Mouse (Mus musculus) left cerebral cortex, adult 6 months (tissue): Measurements from ENCODE around the gene Art1. TPM values are rescaled to one million over a fixed set of nuclear protein-coding genes. Genes with fewer than 3 reads are reported as not detected.

ENCODE experiments used
- long read RNA-seq, 2 experiments: library from polyadenylated mRNA; unstranded; transcript quantifications; one replicate each; pipeline ENCODE4 v2.0.0; 2019 to 2020
- polyA plus RNA-seq: library from polyadenylated mRNA; unstranded; fragments of <200 nt; fragmentation: Nextera tagmentation; gene quantifications from 2 replicates; pipeline ENCODE4 v1.2.3, GENCODE M21; 2021

The Art1 gene
- 0.14 TPM in 1 of 2 replicates, not detected in the other for polyA plus RNA-seq
- long read RNA-seq, experiment 1: 0 reads
- long read RNA-seq, experiment 2: 0 reads

DNA sequence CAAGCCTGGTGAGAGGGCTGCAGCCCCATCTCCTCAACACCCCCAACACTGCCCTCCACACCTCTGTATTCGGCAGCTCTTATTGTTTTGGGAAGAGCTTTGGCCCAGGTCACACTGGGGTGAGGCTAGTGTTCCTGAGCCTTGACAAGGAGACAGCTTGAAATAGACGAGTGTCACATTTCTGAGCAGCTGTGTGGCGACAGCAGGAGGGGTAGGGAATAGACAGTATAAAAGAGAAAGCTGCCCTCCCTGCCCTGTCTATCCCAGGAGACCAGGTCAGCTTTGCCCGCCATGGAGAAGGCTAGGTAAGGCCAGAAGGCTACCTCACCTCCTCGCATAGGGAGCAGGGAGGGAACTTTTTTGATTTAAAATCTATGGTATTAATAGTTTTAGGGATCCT, at the start of gene Art1:
TSS of gene Art1 (plus strand) at position 257 of the 400 bp plus-strand sequence.

DNA sequence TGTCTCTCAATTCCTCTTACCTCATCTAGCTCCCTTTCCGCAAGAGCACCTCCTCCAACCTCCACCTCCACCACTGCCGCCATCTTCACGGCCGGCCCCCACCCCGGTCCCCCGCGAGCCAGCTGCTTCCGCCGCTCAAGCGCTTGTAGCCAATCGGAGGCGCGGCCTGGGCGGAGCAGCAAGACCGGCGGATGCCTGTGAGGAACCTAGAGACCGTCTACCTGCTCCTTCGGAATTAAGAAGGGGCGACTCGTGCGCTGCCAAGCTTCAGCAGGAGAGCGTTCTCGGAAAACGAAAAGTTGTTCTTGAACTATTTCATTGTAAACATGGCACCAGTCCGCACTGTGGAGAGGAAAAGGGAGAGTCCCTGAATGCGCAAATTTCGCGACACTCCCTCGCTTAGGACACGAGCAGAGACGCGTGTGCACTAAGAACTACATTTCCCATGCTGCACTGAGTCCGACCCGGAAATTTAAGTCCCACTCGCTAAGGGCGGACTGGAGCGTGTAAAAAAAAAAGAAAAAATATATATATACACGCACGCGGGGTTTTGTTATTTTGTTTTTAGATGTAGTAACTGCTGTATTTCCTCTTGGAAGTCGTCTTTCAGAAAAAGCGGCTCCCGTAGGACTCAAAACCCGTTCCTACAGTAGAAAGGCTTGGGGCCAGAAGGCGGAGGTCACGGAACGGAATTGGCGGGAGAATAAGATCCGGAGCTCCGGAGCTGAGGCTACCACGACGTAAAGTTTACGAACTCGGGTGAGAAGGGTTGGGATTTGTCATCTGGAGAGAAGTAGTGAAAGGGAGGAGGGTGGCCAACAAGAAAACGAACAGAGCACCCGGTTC, 36.3 kb upstream of the Art1 start, which contains the start of the genes Rnf121, Xndc1 and Xntrpc:
TSS of gene Rnf121 (minus strand) at position 424 of the 846 bp plus-strand sequence.
TSS of gene Xndc1 (plus strand) at position 466 of the 846 bp plus-strand sequence.
TSS of gene Xntrpc (plus strand) at position 668 of the 846 bp plus-strand sequence.

DNA sequence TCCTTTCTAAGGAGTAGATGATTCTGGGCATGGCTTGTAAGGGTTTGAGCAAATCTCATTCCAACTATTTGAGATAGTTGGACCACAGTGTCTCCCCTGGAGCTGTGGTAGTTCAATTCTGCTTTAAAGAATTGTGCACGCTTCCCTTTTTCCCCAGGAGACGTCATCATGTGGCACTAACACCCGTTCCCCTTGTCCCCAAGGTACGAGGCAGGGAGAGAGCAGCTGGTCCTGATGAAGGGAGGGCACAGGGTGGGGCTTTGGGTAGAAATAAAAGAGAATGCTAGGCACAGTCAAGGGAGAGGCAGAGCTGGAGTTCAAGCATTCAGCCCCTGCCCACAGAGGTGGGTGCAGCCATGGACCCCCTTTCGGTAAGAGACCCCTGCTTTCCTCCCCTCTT, 18.7 kb upstream of the Art1 start, which contains the start of gene Trpc2:
TSS of gene Trpc2 (plus strand) at position 301 of the 400 bp plus-strand sequence.

DNA sequence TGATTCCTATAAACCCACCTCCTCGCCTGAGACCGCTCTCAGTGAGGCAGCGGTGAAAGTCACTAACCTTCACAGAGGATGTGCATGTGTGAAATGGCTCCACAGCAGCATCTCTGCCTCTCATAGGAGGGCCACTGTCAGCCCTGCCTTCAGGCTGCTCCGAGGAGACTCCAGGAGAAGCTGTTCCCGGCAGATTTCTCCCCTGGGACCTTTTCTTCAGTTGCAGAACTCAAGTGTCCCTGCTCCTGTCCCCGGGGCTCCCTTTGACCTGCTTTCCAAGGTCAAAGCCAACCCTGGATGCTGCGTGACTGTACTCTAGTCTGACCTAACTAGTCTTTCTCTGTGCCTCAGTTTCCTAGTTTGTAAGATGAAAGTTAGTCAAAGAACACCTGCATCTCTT, 7.6 kb downstream of the Art1 start, which contains the start of gene Art5:
TSS of gene Art5 (minus strand) at position 319 of the 400 bp plus-strand sequence.

DNA sequence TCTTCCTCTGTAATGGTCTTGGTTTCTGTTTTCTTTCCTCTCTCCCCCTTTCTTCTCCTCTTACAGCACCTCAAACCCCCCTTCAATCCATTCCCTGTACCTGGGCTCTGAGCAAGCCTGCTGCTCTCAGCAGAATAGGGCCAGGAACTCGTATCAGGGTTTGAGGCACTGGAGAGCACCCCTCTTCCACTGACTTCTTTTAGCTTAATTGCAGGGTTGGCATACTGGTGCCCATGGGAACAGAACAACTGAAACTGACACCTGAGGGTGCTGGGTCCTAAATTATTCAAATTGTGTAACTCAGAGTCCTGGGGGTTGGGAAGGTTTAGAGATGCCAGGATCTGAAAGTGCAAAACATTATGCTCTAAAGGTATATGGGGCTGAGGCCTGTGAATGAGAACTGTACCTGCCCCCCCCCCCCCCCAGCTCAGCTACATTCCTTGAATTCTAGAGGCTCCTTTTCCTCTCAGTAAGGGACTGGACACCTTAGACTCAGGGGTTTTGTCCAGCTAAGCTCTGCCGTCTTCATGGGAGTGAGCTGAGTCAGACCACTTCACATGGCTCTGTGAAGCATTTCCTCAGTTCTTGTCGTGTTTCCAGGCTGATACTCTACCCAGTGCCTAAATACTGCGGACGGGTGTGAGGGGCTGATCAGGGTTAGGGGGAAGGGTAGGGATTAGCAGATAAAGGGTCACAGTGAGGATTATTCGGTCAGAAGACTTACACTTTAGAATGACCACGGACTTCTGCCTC, 15.2 kb downstream of the Art1 start, which contains the start of gene Chrna10:
TSS of gene Chrna10 (minus strand) at position 250 of the 753 bp plus-strand sequence.

Other genes starting within 250 kb of the Art1 start
- gene Folr2, start 244.5 kb upstream of the Art1 start, polyA plus RNA-seq: 0.75 and 0.86 TPM in 2 replicates
- gene Anapc15, start 238.0 kb upstream of the Art1 start, polyA plus RNA-seq: 31.2 and 35.8 TPM in 2 replicates
- gene Folr1, start 231.0 kb upstream of the Art1 start, polyA plus RNA-seq: 1.3 and 1.7 TPM in 2 replicates
- 221 and 286 TPM in 2 replicates for gene Lamtor1, start 195.8 kb upstream of the Art1 start, polyA plus RNA-seq
- 0.13 TPM in 1 of 2 replicates, not detected in the other for gene Tomt, start 195.4 kb upstream of the Art1 start, polyA plus RNA-seq
- 11.4 and 12.6 TPM in 2 replicates for gene Lrrc51, start 167.8 kb upstream of the Art1 start, polyA plus RNA-seq
- 17.9 and 28.2 TPM in 2 replicates for gene Numa1, start 167.6 kb upstream of the Art1 start, polyA plus RNA-seq
- 0.49 and 0.93 TPM in 2 replicates for gene Il18bp, start 83.1 kb upstream of the Art1 start, polyA plus RNA-seq
- 18.9 and 23.6 TPM in 2 replicates for gene Rnf121, start 36.3 kb upstream of the Art1 start, polyA plus RNA-seq
- gene Xndc1, start 36.2 kb upstream of the Art1 start, polyA plus RNA-seq: 3.1 and 3.3 TPM in 2 replicates
- gene Xntrpc, start 36.0 kb upstream of the Art1 start, polyA plus RNA-seq: 0.08 and 0.09 TPM in 2 replicates
- gene Trpc2, start 18.6 kb upstream of the Art1 start, polyA plus RNA-seq: not detected in 2 replicates
- 0.11 TPM in 1 of 2 replicates, not detected in the other for gene Art5, start 7.7 kb downstream of the Art1 start, polyA plus RNA-seq
- 0.42 TPM in 1 of 2 replicates, not detected in the other for gene Chrna10, start 15.1 kb downstream of the Art1 start, polyA plus RNA-seq
- 7.1 and 9.7 TPM in 2 replicates for gene Nup98, start 108.4 kb downstream of the Art1 start, polyA plus RNA-seq
- 25.4 and 29.4 TPM in 2 replicates for gene Pgap2, start 108.5 kb downstream of the Art1 start, polyA plus RNA-seq
- gene Rhog, start 154.3 kb downstream of the Art1 start, polyA plus RNA-seq: 31.5 and 45.8 TPM in 2 replicates
- gene Stim1, start 166.1 kb downstream of the Art1 start, polyA plus RNA-seq: 18.8 and 22.2 TPM in 2 replicates